8 mouse cellular contexts compared by ENCODE assay signal in genomic region chr19:32102976-32103300, GRCm38 (mm10). TPM values are rescaled to one million over a fixed set of nuclear protein-coding genes. Genes with fewer than 3 reads are reported as not detected.
DNase-seq lines count a peak whose midpoint lies in the region; ATAC-seq lines count a peak whose summit lies in the region.

No protein-coding gene starts in this region.

- intact Hi-C loops in left cerebral cortex, postnatal 14 days (cut with DNase I) = loop anchor here (5.0 kb wide), 1 partner anchor 284 kb away; the partner anchor contains the start of gene Sgms1

- peak; percentile 88 for ATAC-seq in frontal cortex, adult (ENCODE audit: low TSS enrichment)

- DNase-seq in frontal cortex, postnatal 10 days (ENCODE audit: low spot score in 2 of 2) = no peak
- DNase-seq in right cerebral cortex, adult 18-20 months = peak; percentile 48
- DNase-seq in right cerebral cortex, postnatal 14 days = no peak
- DNase-seq in left cerebral cortex, postnatal 14 days (ENCODE audit: low spot score in 2 of 2) = peak; percentile 23 to 24
- peak; percentile 56 for DNase-seq in telencephalon, adult 2 months (ENCODE audit: low read depth, low spot score)
- DNase-seq in adrenal gland, adult 18-20 months (ENCODE audit: low spot score in 2 of 2) = no peak
- DNase-seq in cerebellum, postnatal 36 days = no peak

RNA-seq across cellular contexts. Expression of gene Asah2, which starts 5.1 kb away (rescaled TPM):
- 1 to 10 TPM; 5.6 to 6.5 TPM for total RNA-seq in left cerebral cortex, postnatal 14 days (2021)
- 10 to 100 TPM; 23.7 to 30.5 TPM for total RNA-seq in adrenal gland, adult 18-20 months (2021)

Comparison
In these comparisons a context has a peak if more than half of its experiments do, and no peak if none do; other contexts are left out.
1. DNase-seq: peak in right cerebral cortex, adult 18-20 months (single experiment), left cerebral cortex, postnatal 14 days (2 of 2) and telencephalon, adult 2 months (single experiment); none in frontal cortex, postnatal 10 days (0 of 2), right cerebral cortex, postnatal 14 days (single experiment), adrenal gland, adult 18-20 months (0 of 2) and cerebellum, postnatal 36 days (0 of 2).